Mouse (Mus musculus): ENCODE data around the gene Rnf169.

DNA sequence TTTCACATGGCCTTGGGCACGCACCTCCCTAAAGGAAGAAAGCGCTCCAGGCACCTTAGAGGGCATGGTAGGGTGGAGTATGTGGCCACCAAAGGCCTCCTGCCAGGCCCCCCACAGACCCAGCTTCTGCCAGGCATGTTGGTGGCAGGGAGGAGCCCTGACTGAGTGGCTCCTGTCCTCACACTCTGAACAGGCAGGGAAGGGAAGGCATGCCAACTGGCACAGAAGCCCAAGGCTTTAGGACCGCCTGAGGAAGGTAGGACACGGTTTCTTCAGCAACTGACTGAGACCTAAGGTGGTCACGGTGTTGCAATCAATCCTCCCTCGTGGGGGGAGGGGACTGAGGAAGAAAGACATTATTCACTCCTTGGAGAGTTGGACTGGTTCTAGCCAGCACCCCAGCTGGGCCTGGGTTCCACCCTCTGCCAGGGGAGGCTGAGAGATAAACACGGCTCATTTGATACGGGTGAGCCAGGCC is 33.9 kb upstream of the Rnf169 start:
- TF ChIP-seq CTCF (IDR thresholded peaks at IDR 0.05; ENCODE audit: extremely low read depth, insufficient read length, insufficient replicate concordance, low read depth, low read length), result no peak
- no peak for TF ChIP-seq POLR2A (IDR thresholded peaks at IDR 0.05; ENCODE audit: low read depth, low read length)
